Mouse (Mus musculus) left cerebral cortex, postnatal 36 days (tissue): ENCODE measurements around the gene Zfp568. TPM values are rescaled to one million over a fixed set of nuclear protein-coding genes. Genes with fewer than 3 reads are reported as not detected.
"Not testable (repeated sequence)": the region's sequence is repeated elsewhere in the genome, so short reads cannot be mapped to it uniquely, and the experiment has no call there.

ENCODE experiments used
- DNase-seq, 2 experiments: peaks; one replicate each; pipeline ENCODE4 v3.0.0; 2021 to 2022; ENCODE audit warnings: low spot score in 2 of 2, mixed read lengths in 1 of 2
- intact Hi-C: fragments of 180-260 bp; cut with DNase I; formaldehyde crosslinking; loops from one replicate; pipeline ENCODE4 v1.15.1; 2025
- total RNA-seq, 2 experiments: library from RNA; stranded (reverse); gene quantifications; 2 replicates each; pipeline ENCODE4 v1.2.3; 2021

The Zfp568 gene
- total RNA-seq = 1 to 10 TPM; 3.2 to 5.3 TPM

- intact Hi-C loops = no loop called here
- DNase-seq = peak; percentile 91 to 92
These were observed at the start of gene Zfp568 for GRCm38 (mm10) chr7:29983690-29984380. Zfp568 (plus strand) TSS chr7:29983955.

GRCm38 (mm10) chr7:29938856-29939255 is 44.9 kb upstream of the Zfp568 start:
- intact Hi-C loops = no loop called here
- DNase-seq = no peak

GRCm38 (mm10) chr7:29941027-29941426 is 42.7 kb upstream of the Zfp568 start:
- intact Hi-C loops = no loop called here
- DNase-seq = no peak

- DNase-seq = no peak
- intact Hi-C loops = no loop called here
These were observed 41.0 kb upstream of the Zfp568 start for GRCm38 (mm10) chr7:29942740-29943139.

GRCm38 (mm10) chr7:29943720-29944119 is 40.0 kb upstream of the Zfp568 start:
- intact Hi-C loops = no loop called here
- DNase-seq = no peak

- DNase-seq = no peak
- intact Hi-C loops = no loop called here
These were observed 39.6 kb upstream of the Zfp568 start for GRCm38 (mm10) chr7:29944201-29944600.

GRCm38 (mm10) chr7:29953086-29953485 is 30.7 kb upstream of the Zfp568 start:
- DNase-seq = no peak
- intact Hi-C loops = no loop called here

GRCm38 (mm10) chr7:29953513-29954401 is 30.0 kb upstream of the Zfp568 start, which contains the start of gene Zfp74:
Zfp74 (minus strand) TSS chr7:29954089.
- intact Hi-C loops = no loop called here
- peak; percentile 83 to 86 for DNase-seq

GRCm38 (mm10) chr7:29954731-29955130 is 29.0 kb upstream of the Zfp568 start:
- DNase-seq = no peak
- intact Hi-C loops = no loop called here

GRCm38 (mm10) chr7:29956257-29956656 is 27.5 kb upstream of the Zfp568 start:
- peak; percentile 40 to 60 for DNase-seq
- intact Hi-C loops = no loop called here

- intact Hi-C loops = no loop called here
- no peak for DNase-seq
These were observed 25.5 kb upstream of the Zfp568 start for GRCm38 (mm10) chr7:29958125-29958724.

- intact Hi-C loops = no loop called here
- DNase-seq = no peak
These were observed 24.8 kb upstream of the Zfp568 start for GRCm38 (mm10) chr7:29959004-29959403.

GRCm38 (mm10) chr7:29965115-29965810 is 18.5 kb upstream of the Zfp568 start:
- DNase-seq, intact Hi-C loops: not testable (repeated sequence)

GRCm38 (mm10) chr7:29970686-29971085 is 13.1 kb upstream of the Zfp568 start:
- intact Hi-C loops = no loop called here

GRCm38 (mm10) chr7:29980761-29981160 is 3.0 kb upstream of the Zfp568 start:
- intact Hi-C loops = no loop called here
- no peak for DNase-seq

More at GRCm38 (mm10) chr7:29970686-29971085, 13.1 kb upstream of the Zfp568 start:
- DNase-seq = no peak

GRCm38 (mm10) chr7:29981455-29981854 is 2.3 kb upstream of the Zfp568 start:
- intact Hi-C loops = no loop called here
- no peak for DNase-seq

- intact Hi-C loops = no loop called here
- DNase-seq = no peak
These were observed 1.9 kb upstream of the Zfp568 start for GRCm38 (mm10) chr7:29981860-29982259.

- intact Hi-C loops = no loop called here
- DNase-seq = no peak
These were observed 1.4 kb upstream of the Zfp568 start for GRCm38 (mm10) chr7:29982341-29982740.

GRCm38 (mm10) chr7:29982931-29983330 is 824 bp upstream of the Zfp568 start:
- intact Hi-C loops = no loop called here
- DNase-seq = peak in 1 of 2 experiments; percentile 6

GRCm38 (mm10) chr7:29983340-29983689 is 440 bp upstream of the Zfp568 start:
- no peak for DNase-seq
- intact Hi-C loops = no loop called here
